Mouse (Mus musculus): ENCODE data around the gene Sytl2. TPM values are rescaled to one million over a fixed set of nuclear protein-coding genes. Genes with fewer than 3 reads are reported as not detected.

Gene Sytl2
- polyA plus RNA-seq, 1 experiment from 2014 or later, result 29.7 TPM

DNA sequence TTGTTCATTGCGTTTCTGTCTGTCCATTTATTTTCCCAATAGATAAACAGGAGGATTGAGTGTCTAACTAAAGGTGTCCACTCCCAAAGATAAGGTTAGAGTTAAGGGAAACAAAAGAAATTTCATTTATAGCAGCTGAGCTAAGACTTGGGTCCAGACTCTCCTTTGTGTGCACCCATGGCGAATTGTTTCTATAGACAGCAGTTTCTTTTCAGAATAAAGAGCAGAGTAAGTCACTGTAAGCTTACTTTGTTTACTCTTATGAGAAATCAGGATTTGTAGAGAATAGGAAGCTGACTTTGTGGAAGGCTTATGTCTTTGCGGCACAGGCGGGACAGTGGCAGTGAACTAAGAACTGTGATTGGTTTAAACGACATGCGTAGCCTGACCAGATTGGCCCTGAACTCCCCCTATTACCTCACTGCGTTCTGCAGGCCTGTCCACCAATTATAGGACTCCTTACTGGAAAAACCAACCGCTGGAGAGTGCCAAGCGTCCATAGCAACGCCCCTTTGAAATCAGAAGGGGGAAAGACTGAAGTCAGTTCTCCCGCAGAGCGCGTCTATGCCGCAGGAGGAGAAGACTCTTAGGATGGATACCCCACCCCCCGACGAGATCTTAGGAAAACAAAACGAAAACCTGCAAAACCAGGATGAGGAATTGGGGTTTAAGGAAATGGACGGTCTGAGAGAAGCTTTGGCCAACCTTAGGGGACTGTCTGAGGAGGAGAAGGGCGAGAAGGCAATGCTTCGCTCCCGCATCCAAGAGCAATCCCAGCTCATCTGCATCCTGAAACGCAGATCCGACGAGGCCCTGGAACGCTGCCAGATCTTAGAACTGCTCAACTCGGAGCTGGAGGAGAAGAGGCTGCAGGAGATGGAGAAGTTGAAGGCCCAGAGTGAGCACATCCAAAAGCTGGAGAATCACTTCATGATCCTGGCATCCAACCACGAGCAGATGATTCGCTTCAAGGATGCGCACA lies 124.3 kb downstream of the Sytl2 start, which contains the start of gene Ccdc89:
Ccdc89 (plus strand) TSS at position 558 of the 982 bp plus-strand sequence.
- H3K4me2 ChIP-seq (ENCODE audit: low read depth, low read length), result peak within 1 kb of the TSS; percentile 75
- H3K4me1 ChIP-seq (ENCODE audit: control insufficient read depth, insufficient read depth, low read length), result 0 out of 2 replicates have a peak, but pooled peaks cover 4% of the 10 kb centered on the region
- 22% methylated on average over 29 of the region's 29 CpGs for WGBS
- H3K9ac ChIP-seq (ENCODE audit: low read depth, low read length), result peak within 1 kb of the TSS; percentile 62
- ATAC-seq (ENCODE audit: low read depth) (peak; percentile 100), DNase-seq (ENCODE audit: low spot score) (peak; percentile 97)
- H3K36me3 ChIP-seq (ENCODE audit: control insufficient read depth, insufficient read depth, low read length), result no peaks in the 10 kb centered on the region
- no peaks in the 10 kb centered on the region for H3K27me3 ChIP-seq (replicated peaks; ENCODE audit: control insufficient read depth, insufficient read depth, low read length)
- no peaks in the 10 kb centered on the region for H3K9me3 ChIP-seq (ENCODE audit: control insufficient read depth, low read length)
- H3K27ac ChIP-seq (replicated peaks; ENCODE audit: low read depth, low read length), result no peak within 1 kb of the TSS
- H3K4me3 ChIP-seq (ENCODE audit: low read depth, low read length), result peak within 1 kb of the TSS; percentile 40

DNA sequence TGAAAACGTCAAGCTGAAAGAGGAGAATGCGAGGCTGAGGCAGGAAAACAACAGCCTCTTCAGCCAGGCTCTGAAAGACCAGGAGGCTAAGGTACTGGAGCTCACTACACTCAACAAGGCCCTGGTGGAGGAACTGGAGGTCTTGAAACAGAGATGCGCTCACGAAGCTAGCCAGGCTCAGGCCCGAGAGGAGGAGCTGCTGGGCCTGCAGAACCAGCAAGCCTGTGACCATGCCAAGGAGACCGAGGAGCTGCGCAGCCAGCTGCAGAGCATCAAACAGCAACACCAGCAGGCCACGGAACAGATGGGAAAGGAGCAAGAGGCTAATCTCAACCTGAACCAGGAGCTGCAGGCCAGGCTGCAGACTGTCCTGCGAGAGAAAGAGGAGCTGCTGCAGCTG lies 125.0 kb downstream of the Sytl2 start:
- no peak overlapping the region for H3K27ac ChIP-seq (replicated peaks; ENCODE audit: low read depth, low read length)
- no peaks in the 10 kb centered on the region for H3K36me3 ChIP-seq (ENCODE audit: control insufficient read depth, insufficient read depth, low read length)
- 69% methylated on average over 9 of the region's 9 CpGs for WGBS
- H3K9me3 ChIP-seq (ENCODE audit: control insufficient read depth, low read length), result no peaks in the 10 kb centered on the region
- H3K4me2 ChIP-seq (ENCODE audit: low read depth, low read length), result peak overlapping the region; percentile 75
- 0 out of 2 replicates have a peak, but pooled peaks cover 4% of the 10 kb centered on the region for H3K4me1 ChIP-seq (ENCODE audit: control insufficient read depth, insufficient read depth, low read length)
- peak overlapping the region; percentile 40 for H3K4me3 ChIP-seq (ENCODE audit: low read depth, low read length)
- H3K9ac ChIP-seq (ENCODE audit: low read depth, low read length), result peak overlapping the region; percentile 62; the same call in 1 of the 2 replicates
- DNase-seq (ENCODE audit: low spot score) (no peak), ATAC-seq (ENCODE audit: low read depth) (no peak)
- H3K27me3 ChIP-seq (replicated peaks; ENCODE audit: control insufficient read depth, insufficient read depth, low read length), result no peaks in the 10 kb centered on the region

DNA sequence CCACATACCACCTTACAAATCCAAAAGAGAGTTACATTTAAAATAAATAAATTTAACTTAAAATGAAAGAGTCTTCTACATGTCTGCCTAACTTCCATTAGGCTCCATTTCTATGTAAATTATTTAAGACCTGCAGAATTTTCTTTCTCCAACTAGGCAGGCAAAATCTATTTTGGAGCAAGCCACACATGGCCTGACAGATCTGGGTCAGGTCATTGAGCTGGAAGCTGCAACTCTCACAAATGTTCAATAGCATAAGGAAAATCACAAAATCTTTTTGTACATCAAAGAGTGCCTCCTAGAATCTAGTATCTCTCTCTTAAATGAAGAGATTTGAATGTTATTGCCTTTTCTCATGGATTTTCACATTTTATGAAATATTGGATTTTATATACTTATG lies 130.2 kb downstream of the Sytl2 start:
- no peak overlapping the region for H3K4me2 ChIP-seq (ENCODE audit: low read depth, low read length)
- H3K9me3 ChIP-seq (ENCODE audit: control insufficient read depth, low read length), result no peaks in the 10 kb centered on the region
- no peak overlapping the region for H3K4me3 ChIP-seq (ENCODE audit: low read depth, low read length)
- H3K36me3 ChIP-seq (ENCODE audit: control insufficient read depth, insufficient read depth, low read length), result no peaks in the 10 kb centered on the region
- no peaks in the 10 kb centered on the region for H3K4me1 ChIP-seq (ENCODE audit: control insufficient read depth, insufficient read depth, low read length)
- no peak overlapping the region for H3K27ac ChIP-seq (replicated peaks; ENCODE audit: low read depth, low read length)
- DNase-seq (ENCODE audit: low spot score) (no peak), ATAC-seq (ENCODE audit: low read depth) (no peak)
- H3K27me3 ChIP-seq (replicated peaks; ENCODE audit: control insufficient read depth, insufficient read depth, low read length), result no peaks in the 10 kb centered on the region
- no peak overlapping the region for H3K9ac ChIP-seq (ENCODE audit: low read depth, low read length)

DNA sequence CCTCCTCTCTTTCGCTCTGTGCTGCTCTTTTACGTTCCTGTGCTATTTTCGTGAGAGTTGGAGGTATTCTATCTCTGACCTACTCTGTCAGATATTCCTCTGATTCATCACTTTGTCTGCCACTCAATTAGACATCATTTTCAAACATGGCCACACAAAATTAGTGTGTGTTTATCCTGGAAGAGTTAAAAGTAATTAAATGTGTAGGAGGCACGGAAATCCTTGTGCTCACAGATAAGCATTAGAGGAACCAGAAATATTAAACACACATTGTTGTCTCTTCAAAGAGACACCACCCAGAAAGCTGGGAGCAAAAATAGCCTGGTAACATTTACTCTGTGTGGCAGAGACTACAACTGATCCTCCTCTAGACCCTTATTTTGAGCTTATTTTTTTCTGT lies 138.0 kb downstream of the Sytl2 start:
- H3K9ac ChIP-seq (ENCODE audit: low read depth, low read length), result no peak overlapping the region
- no peaks in the 10 kb centered on the region for H3K4me1 ChIP-seq (ENCODE audit: control insufficient read depth, insufficient read depth, low read length)
- no peak overlapping the region for H3K27ac ChIP-seq (replicated peaks; ENCODE audit: low read depth, low read length)
- no peak overlapping the region for H3K4me2 ChIP-seq (ENCODE audit: low read depth, low read length)
- no peak overlapping the region for H3K4me3 ChIP-seq (ENCODE audit: low read depth, low read length)
- ATAC-seq (ENCODE audit: low read depth) (no peak), DNase-seq (ENCODE audit: low spot score) (no peak)
- H3K9me3 ChIP-seq (ENCODE audit: control insufficient read depth, low read length), result no peaks in the 10 kb centered on the region
- no peaks in the 10 kb centered on the region for H3K36me3 ChIP-seq (ENCODE audit: control insufficient read depth, insufficient read depth, low read length)
- H3K27me3 ChIP-seq (replicated peaks; ENCODE audit: control insufficient read depth, insufficient read depth, low read length), result no peaks in the 10 kb centered on the region
- WGBS, result 79% methylated on average over 4 of the region's 4 CpGs

DNA sequence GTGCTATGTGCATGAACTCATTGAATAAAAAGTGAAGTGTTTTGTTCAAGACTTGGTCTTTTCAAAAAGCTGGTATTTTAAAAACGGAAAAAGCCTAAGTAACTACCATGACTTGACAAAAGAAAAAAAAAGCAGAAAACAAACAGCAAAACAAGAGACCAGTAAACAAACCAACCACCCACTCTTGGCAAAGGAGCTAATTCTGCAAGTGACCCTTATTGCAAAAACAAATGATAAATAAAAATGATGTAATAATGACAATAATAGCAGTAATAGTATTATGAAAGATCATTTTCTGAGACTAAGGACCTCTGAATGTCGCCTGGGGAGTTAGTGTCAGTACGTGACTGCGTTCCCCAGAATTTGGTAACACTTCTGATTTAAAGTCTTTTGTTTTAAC lies 140.0 kb downstream of the Sytl2 start:
- no peaks in the 10 kb centered on the region for H3K27me3 ChIP-seq (replicated peaks; ENCODE audit: control insufficient read depth, insufficient read depth, low read length)
- peak overlapping the region; percentile 79 for H3K4me3 ChIP-seq (ENCODE audit: low read depth, low read length)
- H3K36me3 ChIP-seq (ENCODE audit: control insufficient read depth, insufficient read depth, low read length), result peaks cover 2% of the 10 kb centered on the region
- H3K4me1 ChIP-seq (ENCODE audit: control insufficient read depth, insufficient read depth, low read length), result no peaks in the 10 kb centered on the region
- DNase-seq (ENCODE audit: low spot score) (no peak), ATAC-seq (ENCODE audit: low read depth) (no peak)
- H3K4me2 ChIP-seq (ENCODE audit: low read depth, low read length), result peak overlapping the region; percentile 61
- peak overlapping the region; percentile 99 for H3K27ac ChIP-seq (replicated peaks; ENCODE audit: low read depth, low read length)
- H3K9ac ChIP-seq (ENCODE audit: low read depth, low read length), result peak overlapping the region; percentile 100
- WGBS, result 11% methylated on average over 4 of the region's 4 CpGs
- no peaks in the 10 kb centered on the region for H3K9me3 ChIP-seq (ENCODE audit: control insufficient read depth, low read length)

DNA sequence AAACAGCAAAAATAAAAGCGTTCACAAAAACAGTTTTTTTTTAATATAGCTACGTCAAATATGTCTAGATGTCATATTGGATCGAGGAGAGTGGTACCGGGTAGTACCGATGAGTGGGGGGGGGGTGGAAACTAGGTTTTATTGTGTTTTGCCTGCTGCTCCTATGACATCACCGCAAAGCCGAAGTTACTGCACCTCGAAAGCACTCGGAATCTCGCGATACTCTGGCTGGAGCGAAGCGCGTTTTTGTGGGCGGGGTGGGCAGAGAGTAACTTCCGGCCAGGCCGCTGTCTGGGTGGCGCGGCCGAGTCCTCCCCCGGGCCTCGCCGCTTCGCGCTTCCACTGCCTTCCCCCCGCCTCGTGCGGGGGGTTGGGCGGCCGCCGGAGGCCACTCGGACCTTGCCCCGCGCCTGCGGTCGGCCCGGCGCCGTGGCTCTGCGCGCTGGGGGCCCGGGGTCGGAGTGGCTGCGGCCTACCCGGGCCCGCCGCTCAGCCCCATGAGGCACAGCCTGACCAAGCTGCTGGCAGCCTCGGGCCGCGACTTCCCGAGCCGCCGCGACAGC lies 140.5 kb downstream of the Sytl2 start, which contains the start of gene Crebzf:
Crebzf (plus strand) TSS at position 212 of the 563 bp plus-strand sequence.
- no peaks in the 10 kb centered on the region for H3K4me1 ChIP-seq (ENCODE audit: control insufficient read depth, insufficient read depth, low read length)
- H3K4me2 ChIP-seq (ENCODE audit: low read depth, low read length), result peak within 1 kb of the TSS; percentile 98
- ATAC-seq (ENCODE audit: low read depth) (peak; percentile 97), DNase-seq (ENCODE audit: low spot score) (peak; percentile 99)
- H3K9ac ChIP-seq (ENCODE audit: low read depth, low read length), result peak within 1 kb of the TSS; percentile 100
- H3K27me3 ChIP-seq (replicated peaks; ENCODE audit: control insufficient read depth, insufficient read depth, low read length), result no peaks in the 10 kb centered on the region
- H3K36me3 ChIP-seq (ENCODE audit: control insufficient read depth, insufficient read depth, low read length), result peaks cover 6% of the 10 kb centered on the region
- no peaks in the 10 kb centered on the region for H3K9me3 ChIP-seq (ENCODE audit: control insufficient read depth, low read length)
- H3K27ac ChIP-seq (replicated peaks; ENCODE audit: low read depth, low read length), result peak within 1 kb of the TSS; percentile 99
- under 1% methylated on average over 27 of the region's 54 CpGs for WGBS
- H3K4me3 ChIP-seq (ENCODE audit: low read depth, low read length), result peak within 1 kb of the TSS; percentile 79

DNA sequence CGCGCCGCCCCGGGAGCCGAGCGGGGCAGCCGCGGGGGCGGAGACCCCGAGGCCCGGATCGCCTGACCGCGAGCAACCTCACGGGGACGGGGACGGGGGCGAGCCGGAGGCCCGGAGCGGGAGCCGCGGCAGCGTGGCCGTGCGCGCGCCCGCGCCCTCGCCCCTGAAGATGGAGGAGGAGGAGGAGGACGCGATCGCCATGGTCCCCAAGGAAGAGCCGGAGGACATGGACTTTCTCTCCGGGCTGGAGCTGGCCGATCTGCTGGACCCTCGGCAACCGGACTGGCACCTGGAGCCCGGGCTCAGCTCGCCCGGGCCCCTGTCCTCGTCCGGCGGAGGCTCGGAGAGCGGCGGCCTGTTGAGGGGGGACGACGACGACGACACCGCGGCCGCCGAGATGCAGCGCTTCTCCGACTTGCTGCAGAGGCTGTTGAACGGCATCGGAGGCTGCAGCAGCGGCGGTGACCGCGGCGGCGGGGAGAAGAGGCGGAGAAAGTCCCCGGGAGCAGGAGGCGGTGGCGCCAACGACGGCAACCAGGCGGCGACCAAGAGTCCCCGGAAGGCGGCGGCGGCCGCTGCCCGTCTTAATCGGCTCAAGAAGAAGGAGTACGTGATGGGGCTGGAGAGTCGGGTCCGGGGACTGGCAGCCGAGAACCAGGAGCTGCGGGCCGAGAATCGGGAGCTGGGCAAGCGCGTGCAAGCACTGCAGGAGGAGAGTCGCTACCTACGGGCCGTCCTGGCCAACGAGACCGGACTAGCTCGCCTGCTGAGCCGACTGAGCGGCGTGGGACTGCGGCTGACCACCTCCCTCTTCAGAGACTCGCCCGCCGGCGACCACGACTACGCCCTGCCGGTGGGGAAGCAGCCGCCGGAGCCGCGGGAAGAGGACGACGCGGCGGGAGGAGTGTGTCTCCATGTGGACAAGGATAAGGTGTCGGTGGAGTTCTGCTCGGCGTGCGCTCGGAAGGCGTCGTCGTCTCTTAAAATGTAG lies 141.3 kb downstream of the Sytl2 start:
- ATAC-seq (ENCODE audit: low read depth), result peak; percentile 75
- peak overlapping the region; percentile 99 for H3K27ac ChIP-seq (replicated peaks; ENCODE audit: low read depth, low read length)
- H3K4me3 ChIP-seq (ENCODE audit: low read depth, low read length), result peak overlapping the region; percentile 79
- no peaks in the 10 kb centered on the region for H3K4me1 ChIP-seq (ENCODE audit: control insufficient read depth, insufficient read depth, low read length)
- DNase-seq (ENCODE audit: low spot score), result peak; percentile 74
- no peaks in the 10 kb centered on the region for H3K27me3 ChIP-seq (replicated peaks; ENCODE audit: control insufficient read depth, insufficient read depth, low read length)
- H3K9ac ChIP-seq (ENCODE audit: low read depth, low read length), result peak overlapping the region; percentile 100
- H3K36me3 ChIP-seq (ENCODE audit: control insufficient read depth, insufficient read depth, low read length), result peaks cover 11% of the 10 kb centered on the region
- no peaks in the 10 kb centered on the region for H3K9me3 ChIP-seq (ENCODE audit: control insufficient read depth, low read length)
- peak overlapping the region; percentile 98 for H3K4me2 ChIP-seq (ENCODE audit: low read depth, low read length)
- under 1% methylated on average over 47 of the region's 123 CpGs for WGBS

DNA sequence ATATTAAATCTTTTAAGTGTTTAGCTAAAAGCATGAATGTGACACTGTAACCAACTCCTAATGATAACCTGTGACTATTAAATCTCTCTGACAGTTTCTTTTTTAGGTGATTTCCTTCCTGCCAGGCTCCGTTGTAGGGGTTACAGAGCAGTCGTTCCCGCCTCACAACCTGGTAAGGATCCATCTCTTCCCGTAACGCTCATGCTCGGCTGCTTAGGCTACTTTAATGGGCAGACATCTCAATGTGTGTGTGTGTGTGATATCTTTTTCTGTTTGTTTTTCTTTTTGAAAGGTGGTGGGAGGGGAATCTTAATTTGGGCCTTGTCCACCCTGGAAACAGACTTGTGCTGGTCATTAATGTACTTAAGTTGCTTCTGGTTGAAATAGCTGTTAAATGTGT lies 142.2 kb downstream of the Sytl2 start:
- ATAC-seq (ENCODE audit: low read depth), result no peak
- under 1% methylated on average over 6 of the region's 6 CpGs for WGBS

More for the DNA sequence above, 142.2 kb downstream of the Sytl2 start:
- H3K4me1 ChIP-seq (ENCODE audit: control insufficient read depth, insufficient read depth, low read length), result no peaks in the 10 kb centered on the region
- H3K36me3 ChIP-seq (ENCODE audit: control insufficient read depth, insufficient read depth, low read length), result peaks cover 15% of the 10 kb centered on the region
- no peaks in the 10 kb centered on the region for H3K9me3 ChIP-seq (ENCODE audit: control insufficient read depth, low read length)
- H3K4me3 ChIP-seq (ENCODE audit: low read depth, low read length), result peak overlapping the region; percentile 79
- peak overlapping the region; percentile 99 for H3K27ac ChIP-seq (replicated peaks; ENCODE audit: low read depth, low read length)
- peak overlapping the region; percentile 100 for H3K9ac ChIP-seq (ENCODE audit: low read depth, low read length)
- peak overlapping the region; percentile 98 for H3K4me2 ChIP-seq (ENCODE audit: low read depth, low read length)
- no peak for DNase-seq (ENCODE audit: low spot score)
- no peaks in the 10 kb centered on the region for H3K27me3 ChIP-seq (replicated peaks; ENCODE audit: control insufficient read depth, insufficient read depth, low read length)
